Mouse (Mus musculus) cerebellum, adult 8-10 months (tissue): ENCODE measurements around the gene Cadps2.

Experiments used
- DNase-seq: peaks from one replicate; pipeline ENCODE4 v3.0.0; 2022

Cadps2 gene

DNA sequence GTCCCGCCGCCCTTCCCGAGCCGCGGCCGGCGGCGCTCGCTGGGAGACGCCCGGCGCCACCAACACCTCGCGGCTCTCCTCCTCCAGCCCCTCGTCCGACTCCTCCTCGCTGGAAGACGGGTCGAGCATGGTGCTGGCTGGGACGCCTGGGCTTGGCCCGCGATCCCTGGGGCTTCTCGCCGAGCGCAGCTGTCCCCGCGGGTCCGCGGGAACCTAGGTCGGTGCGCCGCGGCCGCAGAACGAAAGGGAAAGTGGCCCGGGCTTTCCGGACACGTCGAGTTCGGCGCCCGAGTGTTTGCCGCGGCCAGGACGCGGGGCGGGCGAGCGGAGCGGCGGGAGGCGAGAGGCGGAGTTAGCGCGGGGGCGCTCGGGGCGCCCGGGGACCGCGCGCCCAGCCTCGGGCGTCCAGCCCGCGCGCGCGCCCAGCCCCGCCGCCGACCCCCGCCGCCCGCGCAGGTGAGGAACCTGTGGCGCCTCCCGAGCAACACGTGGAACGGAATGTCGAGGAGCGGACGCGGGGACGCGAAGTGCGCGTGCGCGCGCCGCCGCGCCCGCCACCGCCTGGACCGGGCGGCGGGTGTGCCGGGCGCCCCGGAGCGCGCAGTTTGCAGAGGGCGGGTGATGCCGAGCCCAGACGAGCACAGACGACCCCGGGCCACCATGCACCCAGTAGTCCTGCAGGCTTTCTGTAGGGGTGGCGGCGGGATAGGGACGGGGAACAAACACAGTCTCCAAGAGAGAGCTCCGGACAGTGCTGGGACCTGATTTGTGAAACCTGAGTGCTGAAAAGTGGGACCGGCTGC is at the start of gene Cadps2:
TSS of gene Cadps2 (minus strand) at position 413 of the 803 bp plus-strand sequence.
- DNase-seq: peak; percentile 76

DNA sequence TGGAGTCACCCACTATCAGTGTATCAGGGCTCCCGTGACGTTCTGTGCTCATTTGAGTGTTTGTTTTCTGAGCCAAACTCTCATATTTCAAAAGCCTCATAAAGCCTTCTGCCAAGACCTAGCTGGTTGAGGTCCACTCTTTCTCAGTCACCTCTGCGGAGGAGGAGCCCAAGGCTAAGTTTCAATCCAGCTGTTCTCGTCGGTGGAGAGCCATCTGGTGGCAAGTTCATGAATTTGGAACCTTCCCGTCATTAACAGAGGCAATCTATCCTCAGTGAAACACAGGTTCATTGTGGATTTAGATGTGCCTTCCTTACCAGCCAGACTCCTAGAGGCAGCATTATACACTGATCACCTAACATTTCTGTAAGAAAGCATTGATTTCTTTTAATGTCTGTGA is 47.2 kb upstream of the Cadps2 start:
- no peak for DNase-seq

DNA sequence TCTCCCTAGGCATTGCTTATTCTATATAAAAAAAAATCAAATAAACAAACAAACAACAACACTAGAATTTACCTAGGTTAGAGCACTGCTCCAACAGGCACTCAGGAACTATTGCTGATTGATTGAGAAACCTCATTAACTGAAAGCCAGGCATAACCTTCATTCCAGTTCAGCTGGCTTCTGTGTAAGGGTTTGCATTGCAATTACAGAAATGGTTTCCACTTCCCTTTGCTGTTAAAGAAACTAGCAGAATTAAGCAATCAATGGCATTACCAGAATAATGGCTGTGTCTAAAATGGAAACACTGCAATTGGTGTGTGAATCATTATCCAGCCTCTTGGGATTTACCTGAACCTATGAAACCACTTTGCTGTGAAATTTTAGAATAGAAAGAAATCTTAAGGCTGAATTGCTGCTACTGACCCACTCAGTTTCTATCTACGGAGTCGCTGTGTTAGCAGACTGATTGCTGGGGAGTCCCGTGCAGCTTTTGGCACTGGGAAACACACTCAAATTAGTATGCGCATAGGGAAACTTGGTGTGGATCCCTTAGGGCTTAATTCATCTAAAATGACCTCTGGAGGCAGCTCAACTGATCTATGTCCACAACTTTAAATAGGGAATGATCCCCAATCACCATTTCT is 37.7 kb upstream of the Cadps2 start:
- DNase-seq: no peak

GRCm38 (mm10) chr6:23876363-23876762 is 37.1 kb upstream of the Cadps2 start:
- no peak for DNase-seq

- DNase-seq: peak; percentile 85
These were observed 34.6 kb upstream of the Cadps2 start for GRCm38 (mm10) chr6:23873812-23874211.

- peak; percentile 14 for DNase-seq
These were observed 34.0 kb upstream of the Cadps2 start for GRCm38 (mm10) chr6:23873231-23873630.

DNA sequence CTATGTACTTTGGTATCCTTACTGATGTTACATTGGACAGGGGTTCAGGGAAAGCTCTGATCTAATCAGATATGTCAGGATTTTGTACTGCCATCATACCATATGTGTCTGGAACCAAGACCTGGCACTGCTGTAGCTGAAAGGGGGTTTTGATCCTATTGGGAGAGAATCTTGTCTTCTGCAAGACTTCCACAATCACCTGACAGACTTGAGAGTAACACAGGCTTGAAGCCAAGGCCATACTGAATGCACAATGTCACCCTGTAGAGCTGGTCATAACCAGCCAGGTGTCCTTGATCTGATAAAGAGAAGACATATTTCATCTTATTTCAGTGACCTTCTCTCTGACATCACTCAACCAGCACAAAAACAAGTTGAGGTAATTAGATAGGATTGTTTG is 30.8 kb upstream of the Cadps2 start:
- no peak for DNase-seq

DNA sequence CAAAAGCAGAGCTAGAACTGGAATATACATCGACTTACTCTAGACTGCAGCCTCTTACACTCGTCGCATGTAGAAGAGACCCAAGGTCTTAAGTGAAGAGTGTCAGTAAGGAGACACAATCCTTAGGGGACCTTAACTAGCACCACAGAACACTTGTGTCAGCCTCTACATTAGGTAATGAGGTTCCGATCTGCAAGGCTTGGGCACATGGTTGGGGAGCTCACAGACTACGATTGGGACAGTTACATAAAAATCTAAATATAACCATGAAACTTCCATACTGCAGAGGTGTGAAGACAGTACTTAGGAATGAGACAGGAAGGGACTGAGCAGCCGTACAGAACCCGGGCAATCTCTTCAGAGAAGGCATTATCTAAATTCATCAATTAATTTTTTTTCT is 27.1 kb upstream of the Cadps2 start:
- no peak for DNase-seq

GRCm38 (mm10) chr6:23853464-23853863 is 14.2 kb upstream of the Cadps2 start:
- DNase-seq: no peak

DNA sequence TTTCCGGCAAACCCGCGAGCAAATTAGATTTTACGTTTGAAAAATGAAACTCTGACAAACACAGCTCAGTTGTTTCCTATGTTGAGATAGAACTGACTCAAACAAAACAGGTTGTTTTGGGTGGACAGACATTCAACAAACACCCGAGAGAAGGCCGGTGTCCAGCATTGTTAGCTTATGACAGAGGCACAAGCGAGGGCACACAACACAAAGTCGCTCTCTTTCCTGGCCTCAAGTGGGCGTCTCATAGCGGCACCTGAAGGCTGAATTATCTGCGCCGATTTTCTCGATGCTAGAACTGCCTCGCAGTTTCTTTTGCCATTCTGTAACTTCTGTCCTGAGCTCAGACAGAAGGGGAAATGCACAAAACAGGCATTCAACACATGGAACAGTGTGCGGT is 780 bp upstream of the Cadps2 start:
- peak; percentile 53 for DNase-seq

- peak; percentile 60 for DNase-seq
These were observed 716 bp downstream of the Cadps2 start for GRCm38 (mm10) chr6:23838401-23839008.

- peak; percentile 28 for DNase-seq
These were observed 1.6 kb downstream of the Cadps2 start for GRCm38 (mm10) chr6:23837631-23838030.

DNA sequence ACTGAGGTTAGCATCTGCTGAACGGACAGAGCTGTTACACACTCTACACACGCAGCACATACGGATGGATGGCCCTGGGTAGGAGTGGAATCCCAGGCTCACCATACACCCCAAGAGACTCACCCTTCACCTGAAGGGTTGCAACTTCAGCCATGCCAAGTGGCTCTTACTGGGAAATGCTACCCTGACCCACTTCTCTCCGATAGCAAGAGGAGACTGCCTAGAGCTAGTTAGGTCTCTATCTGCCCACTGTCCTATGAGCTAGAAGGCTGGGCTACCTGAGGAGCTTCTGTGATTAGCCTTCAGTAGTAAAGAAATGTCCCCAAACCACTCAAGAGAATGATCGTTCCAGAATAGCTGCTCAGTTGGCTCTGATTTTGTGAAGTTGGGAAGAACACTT is 2.1 kb downstream of the Cadps2 start:
- DNase-seq: peak; percentile 43

GRCm38 (mm10) chr6:23836694-23837093 is 2.5 kb downstream of the Cadps2 start:
- peak; percentile 27 for DNase-seq

GRCm38 (mm10) chr6:23835552-23835951 is 3.7 kb downstream of the Cadps2 start:
- peak; percentile 45 for DNase-seq

DNA sequence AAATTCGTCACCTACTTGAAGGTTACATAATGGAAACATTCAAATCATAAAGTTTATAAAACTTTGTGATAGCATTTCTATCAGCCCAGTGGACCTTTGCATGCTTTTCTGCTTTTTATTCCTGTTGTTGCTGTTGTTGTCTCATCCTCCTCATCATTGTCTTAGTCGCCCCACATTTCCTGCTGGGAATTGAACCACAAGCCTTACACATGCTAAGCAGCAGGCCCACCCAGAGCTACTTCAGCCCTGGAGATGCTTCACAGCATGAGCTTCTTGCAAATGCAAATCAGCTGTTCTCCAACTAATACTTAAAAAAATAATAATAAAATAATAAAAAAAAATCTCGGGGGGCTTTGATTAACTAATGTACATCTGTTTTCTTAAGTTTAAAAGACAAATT is 8.5 kb downstream of the Cadps2 start:
- DNase-seq: no peak

- DNase-seq: no peak
These were observed 9.9 kb downstream of the Cadps2 start for GRCm38 (mm10) chr6:23829338-23829737.

- DNase-seq: peak; percentile 51
These were observed 17.4 kb downstream of the Cadps2 start for GRCm38 (mm10) chr6:23821819-23822218.

- DNase-seq: no peak
These were observed 29.1 kb downstream of the Cadps2 start for GRCm38 (mm10) chr6:23810087-23810486.

- no peak for DNase-seq
These were observed 29.9 kb downstream of the Cadps2 start for GRCm38 (mm10) chr6:23809344-23809743.

- DNase-seq: no peak
These were observed 33.9 kb downstream of the Cadps2 start for GRCm38 (mm10) chr6:23805333-23805732.

DNA sequence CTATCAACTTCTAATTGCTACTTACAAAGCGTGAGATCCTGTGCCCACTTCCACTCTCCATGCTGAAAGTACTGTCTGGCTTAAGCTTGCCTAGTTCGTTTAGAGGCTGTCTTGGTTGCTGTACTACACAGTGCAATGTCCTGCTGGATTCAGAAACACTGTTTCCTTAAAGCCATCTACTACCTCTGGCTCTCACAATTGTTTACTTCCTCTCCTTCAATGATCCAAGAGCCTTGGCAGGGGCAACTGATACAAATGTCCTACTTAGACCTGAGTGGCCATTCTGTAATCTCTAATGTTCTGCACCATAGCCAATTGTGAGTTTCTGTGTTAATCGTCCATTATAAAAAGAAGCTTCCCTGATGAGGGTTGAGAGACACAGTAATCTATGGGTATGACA is 47.4 kb downstream of the Cadps2 start:
- DNase-seq: no peak

DNA sequence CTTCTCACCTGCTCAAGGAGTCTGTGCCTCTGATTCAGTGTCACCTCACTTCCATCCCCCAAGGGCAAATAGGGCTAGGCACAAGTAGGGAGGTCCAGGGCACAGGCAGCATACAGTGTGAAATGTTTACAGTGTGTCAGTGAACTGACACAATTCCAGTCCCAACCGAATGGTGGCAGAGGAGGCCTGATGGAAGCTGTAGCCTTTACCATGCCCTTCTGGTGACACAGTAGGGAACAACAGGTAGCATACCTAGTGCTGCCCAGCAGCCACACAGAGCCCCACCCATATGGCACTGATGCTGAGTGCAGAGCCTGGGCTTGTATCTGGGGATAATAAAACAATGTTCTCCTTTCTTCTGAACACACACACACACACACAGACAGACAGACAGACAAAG is 61.6 kb downstream of the Cadps2 start:
- no peak for DNase-seq

- no peak for DNase-seq
These were observed 77.0 kb downstream of the Cadps2 start for GRCm38 (mm10) chr6:23762204-23762603.
